Mouse (Mus musculus) T-helper 2 cell (primary cell): ENCODE data around the gene Maml3.

Source experiments
- in situ Hi-C: fragments of 300-600 bp; cut with MboI, MseI; formaldehyde crosslinking; loops from one replicate; pipeline ENCODE4 v1.15.1; 2025; ENCODE audit warnings: high pct_unique_total_duplicates

Maml3 gene

GRCm38 (mm10) chr3:51635960-51636359 is 468.9 kb downstream of the Maml3 start:
- in situ Hi-C loops = no loop called here
